ENCODE assay signal across 34 mouse cellular contexts in the genomic region with DNA sequence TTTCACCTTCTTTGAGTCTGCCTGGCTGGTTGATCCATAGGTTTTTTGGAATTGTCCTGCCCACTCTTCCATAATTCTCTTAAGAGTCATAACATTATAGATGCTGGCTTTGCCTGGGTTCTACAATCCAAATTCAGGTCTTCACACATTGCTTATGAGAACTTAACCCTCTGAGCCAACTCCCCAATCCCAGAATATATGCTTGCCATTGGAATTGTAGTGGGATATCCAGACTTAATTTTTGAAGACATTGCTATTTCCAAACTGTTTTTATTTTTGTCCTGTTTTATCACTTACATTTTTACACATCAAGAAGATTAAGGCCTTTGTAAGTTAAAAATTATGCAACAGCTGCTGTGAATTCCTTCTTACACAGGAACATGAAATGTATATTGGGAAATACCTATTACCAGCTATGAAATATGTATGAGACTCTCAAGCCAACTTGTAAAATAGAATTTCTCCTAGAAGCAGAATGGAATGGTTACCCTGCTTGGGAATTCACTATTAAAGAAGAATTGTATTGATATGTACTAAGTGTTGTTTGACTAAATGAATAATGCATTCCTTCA.
"Had no signal": no experiment of that assay in that cellular context is flagged by ENCODE, and none has a peak within 500 bp of the region (broad histone marks: within the 10 kb centered on the region; RNA-seq: fewer than 3 reads in every experiment).

No protein-coding gene starts in this region.

- H3K9me3 ChIP-seq: heart, embryonic 10.5 days; heart, embryonic 12.5 days; heart, embryonic 13.5 days; heart, embryonic 15.5 days; hindbrain, embryonic 10.5 days; hindbrain, embryonic 12.5 days; hindbrain, embryonic 13.5 days; hindbrain, embryonic 15.5 days; intestine, embryonic 15.5 days; kidney, embryonic 15.5 days had no signal

- DNase-seq: heart, postnatal 10 days; heart, postnatal 14 days; heart, postnatal 36 days; kidney, adult 11 months; kidney, adult 18-20 months; kidney, adult 2 months; kidney, adult 8-10 months; kidney, adult 9 months; kidney, postnatal 10 days; kidney, postnatal 14 days; kidney, postnatal 25 days; kidney, postnatal 36 days; kidney, postnatal 4 days; layer of hippocampus, adult 9-11 months; layer of hippocampus, postnatal 36 days had no signal

- H3K9ac ChIP-seq: heart, embryonic 12.5 days; heart, embryonic 13.5 days; heart, embryonic 15.5 days; hindbrain, embryonic 12.5 days; hindbrain, embryonic 13.5 days; hindbrain, embryonic 14.5 days; hindbrain, embryonic 15.5 days; intestine, embryonic 15.5 days; kidney, embryonic 15.5 days had no signal

- H3K4me1 ChIP-seq: heart, embryonic 10.5 days; heart, embryonic 12.5 days; heart, embryonic 13.5 days; heart, embryonic 15.5 days; hindbrain, embryonic 10.5 days; hindbrain, embryonic 12.5 days; hindbrain, embryonic 13.5 days; hindbrain, embryonic 15.5 days; intestine, embryonic 15.5 days; kidney, embryonic 15.5 days had no signal

- H3K27ac ChIP-seq: heart, embryonic 10.5 days; heart, embryonic 13.5 days; heart, embryonic 15.5 days; hindbrain, embryonic 10.5 days; hindbrain, embryonic 12.5 days; hindbrain, embryonic 13.5 days; hindbrain, embryonic 14.5 days; hindbrain, embryonic 15.5 days; hindbrain, postnatal 0 days; intestine, embryonic 15.5 days; kidney, embryonic 15.5 days; kidney, postnatal 0 days; layer of hippocampus, adult 2 months had no signal

- H3K4me3 ChIP-seq: heart, embryonic 10.5 days; heart, embryonic 12.5 days; heart, embryonic 13.5 days; heart, embryonic 15.5 days; hindbrain, embryonic 10.5 days; hindbrain, embryonic 12.5 days; hindbrain, embryonic 13.5 days; hindbrain, embryonic 15.5 days; intestine, embryonic 15.5 days; kidney, embryonic 15.5 days; layer of hippocampus, adult 2 months had no signal

- H3K36me3 ChIP-seq: heart, embryonic 10.5 days; heart, embryonic 12.5 days; heart, embryonic 13.5 days; heart, embryonic 15.5 days; hindbrain, embryonic 10.5 days; hindbrain, embryonic 12.5 days; hindbrain, embryonic 13.5 days; hindbrain, embryonic 15.5 days; intestine, embryonic 15.5 days; kidney, embryonic 15.5 days had no signal

- H3K27me3 ChIP-seq: heart, embryonic 12.5 days; heart, embryonic 13.5 days; heart, embryonic 15.5 days; hindbrain, embryonic 12.5 days; hindbrain, embryonic 13.5 days; hindbrain, embryonic 15.5 days; intestine, embryonic 15.5 days; kidney, embryonic 15.5 days had no signal

- H3K4me2 ChIP-seq: heart, embryonic 11.5 days; heart, embryonic 12.5 days; heart, embryonic 13.5 days; heart, embryonic 15.5 days; hindbrain, embryonic 12.5 days; hindbrain, embryonic 13.5 days; hindbrain, embryonic 14.5 days; hindbrain, embryonic 15.5 days; intestine, embryonic 15.5 days; kidney, embryonic 15.5 days had no signal

- ATAC-seq: hindbrain, embryonic 16.5 days; hindbrain, postnatal 0 days; inflammation-experienced regulatory T-cells, adult 6 months; intestine, embryonic 15.5 days; intestine, embryonic 16.5 days; intestine, postnatal 0 days had no signal
